In genomic region chr2:141073981-141074855, GRCm38 (mm10) we compare ENCODE assay signal across 17 mouse cellular contexts.
A peak's percentile ranks its signal among the peaks of the same experiment; 100 is the strongest.
DNase-seq lines count a peak whose midpoint lies in the region; ATAC-seq and TF ChIP-seq lines count a peak whose summit lies in the region.
"Had no signal": no experiment of that assay in that cellular context is flagged by ENCODE, and none has a peak within 500 bp of the region (broad histone marks: within the 10 kb centered on the region; RNA-seq: fewer than 3 reads in every experiment).

No protein-coding gene starts in this region.

- no peaks in the 10 kb centered on the region for H3K9me3 ChIP-seq in hindbrain, embryonic 11.5 days (ENCODE audit: control insufficient read depth, low read length)
- H3K9me3 ChIP-seq in hindbrain, embryonic 10.5 days: no peaks in the 10 kb centered on the region
- H3K9me3 ChIP-seq in forebrain, embryonic 10.5 days: no peaks in the 10 kb centered on the region
- no peaks in the 10 kb centered on the region for H3K9me3 ChIP-seq in forebrain, embryonic 15.5 days
- no peaks in the 10 kb centered on the region for H3K9me3 ChIP-seq in midbrain, embryonic 14.5 days (ENCODE audit: control insufficient read depth, low read length)
- H3K9me3 ChIP-seq: limb, embryonic 13.5 days; liver, embryonic 13.5 days had no signal

- H3K36me3 ChIP-seq in hindbrain, embryonic 11.5 days (ENCODE audit: control insufficient read depth, insufficient read depth, low read length): no peaks in the 10 kb centered on the region
- no peaks in the 10 kb centered on the region for H3K36me3 ChIP-seq in hindbrain, embryonic 10.5 days
- H3K36me3 ChIP-seq in forebrain, embryonic 10.5 days (replicated peaks): no peaks in the 10 kb centered on the region
- no peaks in the 10 kb centered on the region for H3K36me3 ChIP-seq in forebrain, embryonic 15.5 days
- H3K36me3 ChIP-seq in midbrain, embryonic 14.5 days (ENCODE audit: control insufficient read depth, insufficient read depth, low read length): no peaks in the 10 kb centered on the region
- H3K36me3 ChIP-seq: limb, embryonic 13.5 days; liver, embryonic 13.5 days had no signal

- H3K27ac ChIP-seq in hindbrain, embryonic 11.5 days (ENCODE audit: low read depth, low read length): no peak overlapping the region
- H3K27ac ChIP-seq in hindbrain, embryonic 10.5 days: no peak overlapping the region
- H3K27ac ChIP-seq in forebrain, embryonic 10.5 days: peak overlapping the region; percentile 51; the same call in 1 of the 2 replicates
- H3K27ac ChIP-seq in forebrain, embryonic 15.5 days (replicated peaks): peak overlapping the region; percentile 60
- H3K27ac ChIP-seq in midbrain, embryonic 14.5 days (replicated peaks; ENCODE audit: low read depth, low read length): no peak overlapping the region
- H3K27ac ChIP-seq in gastrocnemius, adult 2 months: no peak overlapping the region
- H3K27ac ChIP-seq: limb, embryonic 13.5 days; liver, embryonic 13.5 days had no signal

- peak; percentile 12 for DNase-seq in hindbrain, embryonic 11.5 days (ENCODE audit: low spot score)
- no peak for DNase-seq in hindbrain, embryonic 10.5 days (ENCODE audit: low spot score)
- no peak for DNase-seq in forebrain, embryonic 10.5 days (ENCODE audit: extremely low spot score, low spot score)
- DNase-seq in midbrain, embryonic 14.5 days: peak; percentile 76
- no peak for DNase-seq in gastrocnemius, adult 2 months
- no peak for DNase-seq in retina, postnatal 1 day
- DNase-seq: adrenal gland, postnatal 36 days; cerebellum, adult 18-20 months; cerebellum, postnatal 36 days; liver, embryonic 13.5 days; lung, embryonic 14.5 days; lung, postnatal 36 days; thymus, postnatal 36 days had no signal

- no peak overlapping the region for H3K4me2 ChIP-seq in hindbrain, embryonic 11.5 days (replicated peaks; ENCODE audit: low read depth, low read length)
- H3K4me2 ChIP-seq in forebrain, embryonic 15.5 days (replicated peaks): no peak overlapping the region
- H3K4me2 ChIP-seq in midbrain, embryonic 14.5 days (ENCODE audit: low read length): no peak overlapping the region
- H3K4me2 ChIP-seq: limb, embryonic 13.5 days; liver, embryonic 13.5 days; lung, embryonic 14.5 days had no signal

- TF ChIP-seq CTCF in gastrocnemius, adult 2 months (IDR thresholded peaks at IDR 0.05): no peak

- no peak overlapping the region for H3K9ac ChIP-seq in hindbrain, embryonic 11.5 days (ENCODE audit: low read depth, low read length)
- H3K9ac ChIP-seq in forebrain, embryonic 15.5 days (replicated peaks): no peak overlapping the region
- no peak overlapping the region for H3K9ac ChIP-seq in midbrain, embryonic 14.5 days (replicated peaks; ENCODE audit: low read length)
- H3K9ac ChIP-seq: limb, embryonic 13.5 days; liver, embryonic 13.5 days; lung, embryonic 14.5 days had no signal

- no peaks in the 10 kb centered on the region for H3K27me3 ChIP-seq in hindbrain, embryonic 11.5 days (ENCODE audit: control insufficient read depth, insufficient read depth, low read length)
- no peaks in the 10 kb centered on the region for H3K27me3 ChIP-seq in hindbrain, embryonic 10.5 days (ENCODE audit: insufficient read depth, poor library complexity, severe bottlenecking)
- peaks cover 19% of the 10 kb centered on the region; the same call in 1 of the 2 replicates for H3K27me3 ChIP-seq in forebrain, embryonic 10.5 days (ENCODE audit: poor library complexity, severe bottlenecking)
- no peaks in the 10 kb centered on the region for H3K27me3 ChIP-seq in forebrain, embryonic 15.5 days
- H3K27me3 ChIP-seq in midbrain, embryonic 14.5 days (ENCODE audit: control insufficient read depth, insufficient read depth, low read length): no peaks in the 10 kb centered on the region
- H3K27me3 ChIP-seq: CH12.LX; limb, embryonic 13.5 days; liver, embryonic 13.5 days had no signal

- intact Hi-C loops in gastrocnemius, adult 2 months (cut with DNase I): no loop called here

- no peak overlapping the region for H3K4me3 ChIP-seq in hindbrain, embryonic 11.5 days (ENCODE audit: low read depth, low read length)
- no peak overlapping the region for H3K4me3 ChIP-seq in hindbrain, embryonic 10.5 days
- no peak overlapping the region for H3K4me3 ChIP-seq in forebrain, embryonic 10.5 days
- H3K4me3 ChIP-seq in forebrain, embryonic 15.5 days: no peak overlapping the region
- no peak overlapping the region for H3K4me3 ChIP-seq in midbrain, embryonic 14.5 days (replicated peaks; ENCODE audit: low read depth, low read length)
- no peak overlapping the region for H3K4me3 ChIP-seq in gastrocnemius, adult 2 months
- H3K4me3 ChIP-seq: limb, embryonic 13.5 days; liver, embryonic 13.5 days had no signal

- H3K4me1 ChIP-seq in hindbrain, embryonic 11.5 days (replicated peaks; ENCODE audit: control insufficient read depth, insufficient read depth, low read length): no peaks in the 10 kb centered on the region
- peaks cover 12% of the 10 kb centered on the region for H3K4me1 ChIP-seq in hindbrain, embryonic 10.5 days (replicated peaks)
- peaks cover 44% of the 10 kb centered on the region for H3K4me1 ChIP-seq in forebrain, embryonic 10.5 days
- peaks cover 11% of the 10 kb centered on the region for H3K4me1 ChIP-seq in forebrain, embryonic 15.5 days
- 0 out of 2 replicates have a peak, but pooled peaks cover 4% of the 10 kb centered on the region for H3K4me1 ChIP-seq in midbrain, embryonic 14.5 days (ENCODE audit: control insufficient read depth, insufficient read depth, low read length)
- H3K4me1 ChIP-seq: limb, embryonic 13.5 days; liver, embryonic 13.5 days had no signal

- ATAC-seq in hindbrain, embryonic 11.5 days (ENCODE audit: low FRiP score): peak; percentile 82; the same call in 1 of the 2 replicates
- peak; percentile 79 for ATAC-seq in forebrain, embryonic 15.5 days (replicated peaks)
- ATAC-seq in midbrain, embryonic 14.5 days (ENCODE audit: low FRiP score, low TSS enrichment): peak; percentile 80; the same call in 1 of the 2 replicates
- ATAC-seq: intestine, embryonic 16.5 days had no signal

- WGBS in hindbrain, embryonic 11.5 days: 65% methylated on average over 8 of the region's 8 CpGs
- 73% methylated on average over 8 of the region's 8 CpGs for WGBS in hindbrain, embryonic 10.5 days
- 58% methylated on average over 8 of the region's 8 CpGs for WGBS in forebrain, embryonic 10.5 days
- 13% methylated on average over 8 of the region's 8 CpGs for WGBS in forebrain, embryonic 15.5 days
- 17% methylated on average over 8 of the region's 8 CpGs for WGBS in midbrain, embryonic 14.5 days

Comparison
In these comparisons a context has a peak if more than half of its experiments do, and no peak if none do; other contexts are left out.
1. DNase-seq: peak in hindbrain, embryonic 11.5 days (single experiment) and midbrain, embryonic 14.5 days (single experiment); none in hindbrain, embryonic 10.5 days (single experiment), forebrain, embryonic 10.5 days (single experiment), gastrocnemius, adult 2 months (single experiment) and retina, postnatal 1 day (single experiment).
2. H3K27ac ChIP-seq: peak in forebrain, embryonic 10.5 days (single experiment) and forebrain, embryonic 15.5 days (single experiment); none in hindbrain, embryonic 11.5 days (single experiment), hindbrain, embryonic 10.5 days (single experiment), midbrain, embryonic 14.5 days (single experiment) and gastrocnemius, adult 2 months (single experiment).
3. Peak in every context shown above with its lines, with median percentiles within 50 percentile points of each other: ATAC-seq.